Comparison of ENCODE assay signal across 24 mouse cellular contexts in genomic region chr10:108140742-108141141, GRCm38 (mm10). TPM values are rescaled to one million over a fixed set of nuclear protein-coding genes. Genes with fewer than 3 reads are reported as not detected.
A peak's percentile ranks its signal among the peaks of the same experiment; 100 is the strongest.
DNase-seq lines count a peak whose midpoint lies in the region; ATAC-seq lines count a peak whose summit lies in the region.
"Had no signal": no experiment of that assay in that cellular context is flagged by ENCODE, and none has a peak within 500 bp of the region (broad histone marks: within the 10 kb centered on the region; RNA-seq: fewer than 3 reads in every experiment).

No protein-coding gene starts in this region.

- peak; percentile 28 for DNase-seq in midbrain, embryonic 11.5 days (ENCODE audit: low spot score, missing footprints)
- no peak for DNase-seq in midbrain, embryonic 10.5 days (ENCODE audit: low spot score)
- no peak for DNase-seq in spleen, adult 18-20 months
- DNase-seq: adrenal gland, adult 8-10 months; adrenal gland, postnatal 25 days; cerebellum, adult 11-12 months; cerebellum, adult 8-10 months; cerebellum, postnatal 25 days; embryo, embryonic 11 days; gastrocnemius, postnatal 10 days; gastrocnemius, postnatal 36 days; heart, adult 11 months had no signal

- H3K9ac ChIP-seq in midbrain, embryonic 11.5 days (ENCODE audit: low read length) = no peak overlapping the region
- H3K9ac ChIP-seq in forebrain, embryonic 16.5 days (replicated peaks; ENCODE audit: low read depth, low read length) = no peak overlapping the region
- H3K9ac ChIP-seq: embryonic facial prominence, embryonic 13.5 days; forebrain, embryonic 12.5 days; forebrain, embryonic 15.5 days; hindbrain, embryonic 12.5 days; hindbrain, embryonic 15.5 days had no signal

- no peak overlapping the region for H3K27ac ChIP-seq in midbrain, embryonic 11.5 days (ENCODE audit: low read depth, low read length)
- H3K27ac ChIP-seq in midbrain, embryonic 10.5 days (replicated peaks) = no peak overlapping the region
- no peak overlapping the region for H3K27ac ChIP-seq in forebrain, embryonic 16.5 days (ENCODE audit: low read length)
- H3K27ac ChIP-seq: embryonic facial prominence, embryonic 10.5 days; embryonic facial prominence, embryonic 13.5 days; forebrain, embryonic 12.5 days; forebrain, embryonic 15.5 days; hindbrain, embryonic 12.5 days; hindbrain, embryonic 15.5 days had no signal

- H3K4me2 ChIP-seq in midbrain, embryonic 11.5 days = no peak overlapping the region
- H3K4me2 ChIP-seq in forebrain, embryonic 16.5 days (ENCODE audit: low read length) = no peak overlapping the region
- H3K4me2 ChIP-seq: embryonic facial prominence, embryonic 13.5 days; forebrain, embryonic 12.5 days; forebrain, embryonic 15.5 days; heart, embryonic 11.5 days; hindbrain, embryonic 12.5 days; hindbrain, embryonic 15.5 days had no signal

- H3K4me1 ChIP-seq in midbrain, embryonic 11.5 days (ENCODE audit: control insufficient read depth, insufficient read depth, low read length) = no peaks in the 10 kb centered on the region
- no peaks in the 10 kb centered on the region for H3K4me1 ChIP-seq in midbrain, embryonic 10.5 days
- H3K4me1 ChIP-seq in forebrain, embryonic 16.5 days (replicated peaks; ENCODE audit: control insufficient read depth, insufficient read depth, low read length) = no peaks in the 10 kb centered on the region
- H3K4me1 ChIP-seq: embryonic facial prominence, embryonic 10.5 days; embryonic facial prominence, embryonic 13.5 days; forebrain, embryonic 12.5 days; forebrain, embryonic 15.5 days; hindbrain, embryonic 12.5 days; hindbrain, embryonic 15.5 days had no signal

- H3K27me3 ChIP-seq in midbrain, embryonic 11.5 days (ENCODE audit: control insufficient read depth, insufficient read depth, low read length) = no peaks in the 10 kb centered on the region
- no peaks in the 10 kb centered on the region for H3K27me3 ChIP-seq in midbrain, embryonic 10.5 days (ENCODE audit: low read depth, poor library complexity, severe bottlenecking)
- no peaks in the 10 kb centered on the region for H3K27me3 ChIP-seq in forebrain, embryonic 16.5 days (replicated peaks; ENCODE audit: control insufficient read depth, insufficient read depth, low read length)
- H3K27me3 ChIP-seq: embryonic facial prominence, embryonic 13.5 days; forebrain, embryonic 12.5 days; forebrain, embryonic 15.5 days; hindbrain, embryonic 12.5 days; hindbrain, embryonic 15.5 days had no signal

- H3K9me3 ChIP-seq in midbrain, embryonic 11.5 days (ENCODE audit: control insufficient read depth, low read length) = no peaks in the 10 kb centered on the region
- no peaks in the 10 kb centered on the region for H3K9me3 ChIP-seq in midbrain, embryonic 10.5 days (replicated peaks)
- no peaks in the 10 kb centered on the region for H3K9me3 ChIP-seq in forebrain, embryonic 16.5 days (ENCODE audit: control insufficient read depth, low read length)
- H3K9me3 ChIP-seq: embryonic facial prominence, embryonic 10.5 days; embryonic facial prominence, embryonic 13.5 days; forebrain, embryonic 12.5 days; forebrain, embryonic 15.5 days; hindbrain, embryonic 12.5 days; hindbrain, embryonic 15.5 days had no signal

- ATAC-seq in midbrain, embryonic 11.5 days (ENCODE audit: low FRiP score) = no peak
- peak; percentile 94 for ATAC-seq in granulocyte monocyte progenitor cell, adult 5-6 weeks (replicated peaks; ENCODE audit: poor library complexity, severe bottlenecking)
- ATAC-seq in megakaryocyte progenitor cell, adult 5-6 weeks (replicated peaks; ENCODE audit: poor library complexity) = peak; percentile 89
- ATAC-seq in forebrain, embryonic 16.5 days = no peak
- ATAC-seq: activated CD4-positive, CD25-positive, alpha-beta regulatory T cell, adult 4 months; forebrain, embryonic 15.5 days had no signal

- no peaks in the 10 kb centered on the region for H3K36me3 ChIP-seq in midbrain, embryonic 11.5 days (ENCODE audit: control insufficient read depth, insufficient read depth, low read length)
- H3K36me3 ChIP-seq in midbrain, embryonic 10.5 days = no peaks in the 10 kb centered on the region
- no peaks in the 10 kb centered on the region for H3K36me3 ChIP-seq in forebrain, embryonic 16.5 days (ENCODE audit: control insufficient read depth, insufficient read depth)
- H3K36me3 ChIP-seq: embryonic facial prominence, embryonic 10.5 days; embryonic facial prominence, embryonic 13.5 days; forebrain, embryonic 12.5 days; forebrain, embryonic 15.5 days; hindbrain, embryonic 12.5 days; hindbrain, embryonic 15.5 days had no signal

- 87% methylated on average over 3 of the region's 3 CpGs for WGBS in midbrain, embryonic 11.5 days
- WGBS in midbrain, embryonic 10.5 days = 92% methylated on average over 3 of the region's 3 CpGs
- WGBS in forebrain, embryonic 16.5 days = 92% methylated on average over 3 of the region's 3 CpGs

- no peak overlapping the region for H3K4me3 ChIP-seq in midbrain, embryonic 11.5 days (ENCODE audit: low read depth, low read length)
- no peak overlapping the region for H3K4me3 ChIP-seq in midbrain, embryonic 10.5 days
- no peak overlapping the region for H3K4me3 ChIP-seq in forebrain, embryonic 16.5 days (replicated peaks; ENCODE audit: low read length)
- H3K4me3 ChIP-seq: embryonic facial prominence, embryonic 10.5 days; embryonic facial prominence, embryonic 13.5 days; erythroblast, embryonic 14.5 days; forebrain, embryonic 12.5 days; forebrain, embryonic 15.5 days; hindbrain, embryonic 12.5 days; hindbrain, embryonic 15.5 days had no signal

RNA-seq across cellular contexts. Expression of gene Ppp1r12a, which starts 21.3 kb away (rescaled TPM):
- 78.6 and 82.4 TPM in 2 replicates for polyA plus RNA-seq in midbrain, embryonic 11.5 days (2014; fragmentation: Nextera tagmentation; extraction: Ambion mirVana)
- 70.7 and 80.6 TPM in 2 replicates for polyA plus RNA-seq in midbrain, embryonic 10.5 days (2016; fragmentation: Nextera tagmentation; extraction: Ambion mirVana)
- 81.6 and 95.0 TPM in 2 replicates for total RNA-seq in granulocyte monocyte progenitor cell, adult 5-6 weeks (2014; fragmentation: Nextera tagmentation)
- 148 and 174 TPM in 2 replicates for total RNA-seq in granulocyte monocyte progenitor cell, adult 5-6 weeks (2017)
- total RNA-seq in megakaryocyte progenitor cell, adult 5-6 weeks (2015) = 101 and 106 TPM in 2 replicates
- total RNA-seq in megakaryocyte progenitor cell, adult 5-6 weeks (2017) = 137 and 172 TPM in 2 replicates
- 81.7 and 87.3 TPM in 2 replicates for polyA plus RNA-seq in forebrain, embryonic 16.5 days (2015; fragmentation: Nextera tagmentation; extraction: Ambion mirVana)

Comparison
In these comparisons a context has a peak if more than half of its experiments do, and no peak if none do; other contexts are left out.
1. ATAC-seq: peak in granulocyte monocyte progenitor cell, adult 5-6 weeks (single experiment) and megakaryocyte progenitor cell, adult 5-6 weeks (single experiment); none in midbrain, embryonic 11.5 days (single experiment) and forebrain, embryonic 16.5 days (single experiment).